Mouse (Mus musculus): ENCODE data around the gene Nfia.

Gene Nfia

GRCm38 (mm10) chr4:97772641-97773040 is at the start of gene Nfia:
Gene Nfia (plus strand): TSS chr4:97772734.
- DNase-seq (ENCODE audit: low read depth, low spot score), result no peak

- no peak for DNase-seq (ENCODE audit: low read depth, low spot score)
These were observed 49.2 kb upstream of the Nfia start for GRCm38 (mm10) chr4:97723374-97723773.

GRCm38 (mm10) chr4:97728520-97728919 is 44.0 kb upstream of the Nfia start:
- no peak for DNase-seq (ENCODE audit: low read depth, low spot score)

GRCm38 (mm10) chr4:97729999-97730398 is 42.5 kb upstream of the Nfia start:
- DNase-seq (ENCODE audit: low read depth, low spot score), result no peak

- no peak for DNase-seq (ENCODE audit: low read depth, low spot score)
These were observed 42.1 kb upstream of the Nfia start for GRCm38 (mm10) chr4:97730416-97730815.

- DNase-seq (ENCODE audit: low read depth, low spot score), result no peak
These were observed 39.1 kb upstream of the Nfia start for GRCm38 (mm10) chr4:97733392-97733791.

- DNase-seq (ENCODE audit: low read depth, low spot score), result no peak
These were observed 28.6 kb upstream of the Nfia start for GRCm38 (mm10) chr4:97743932-97744331.

- peak; percentile 68 for DNase-seq (ENCODE audit: low read depth, low spot score)
These were observed 27.0 kb upstream of the Nfia start for GRCm38 (mm10) chr4:97745296-97746105.

- no peak for DNase-seq (ENCODE audit: low read depth, low spot score)
These were observed 26.2 kb upstream of the Nfia start for GRCm38 (mm10) chr4:97746106-97746900.

GRCm38 (mm10) chr4:97750401-97750800 is 22.1 kb upstream of the Nfia start:
- no peak for DNase-seq (ENCODE audit: low read depth, low spot score)

- DNase-seq (ENCODE audit: low read depth, low spot score), result peak; percentile 75
These were observed 21.5 kb upstream of the Nfia start for GRCm38 (mm10) chr4:97751030-97751482.

- no peak for DNase-seq (ENCODE audit: low read depth, low spot score)
These were observed 20.9 kb upstream of the Nfia start for GRCm38 (mm10) chr4:97751483-97752251.

GRCm38 (mm10) chr4:97752276-97753010 is 20.1 kb upstream of the Nfia start:
- DNase-seq (ENCODE audit: low read depth, low spot score), result no peak

GRCm38 (mm10) chr4:97753521-97753920 is 19.0 kb upstream of the Nfia start:
- no peak for DNase-seq (ENCODE audit: low read depth, low spot score)

GRCm38 (mm10) chr4:97754241-97754640 is 18.3 kb upstream of the Nfia start:
- no peak for DNase-seq (ENCODE audit: low read depth, low spot score)

GRCm38 (mm10) chr4:97757207-97757977 is 15.1 kb upstream of the Nfia start:
- DNase-seq (ENCODE audit: low read depth, low spot score), result no peak

GRCm38 (mm10) chr4:97757978-97758461 is 14.5 kb upstream of the Nfia start:
- DNase-seq (ENCODE audit: low read depth, low spot score), result no peak

GRCm38 (mm10) chr4:97758661-97759060 is 13.9 kb upstream of the Nfia start:
- DNase-seq (ENCODE audit: low read depth, low spot score), result no peak

GRCm38 (mm10) chr4:97764616-97765015 is 7.9 kb upstream of the Nfia start:
- DNase-seq (ENCODE audit: low read depth, low spot score), result no peak

- no peak for DNase-seq (ENCODE audit: low read depth, low spot score)
These were observed 7.1 kb upstream of the Nfia start for GRCm38 (mm10) chr4:97765341-97766020.

Data from retina, postnatal 7 days (tissue).